Mouse (Mus musculus) urinary bladder, postnatal 25 days (tissue): Measurements from ENCODE around the gene Runx1.

Experiments
- DNase-seq: peaks from one replicate; pipeline ENCODE4 v3.0.0; 2022; ENCODE audit warnings: low spot score

Runx1 gene

DNA sequence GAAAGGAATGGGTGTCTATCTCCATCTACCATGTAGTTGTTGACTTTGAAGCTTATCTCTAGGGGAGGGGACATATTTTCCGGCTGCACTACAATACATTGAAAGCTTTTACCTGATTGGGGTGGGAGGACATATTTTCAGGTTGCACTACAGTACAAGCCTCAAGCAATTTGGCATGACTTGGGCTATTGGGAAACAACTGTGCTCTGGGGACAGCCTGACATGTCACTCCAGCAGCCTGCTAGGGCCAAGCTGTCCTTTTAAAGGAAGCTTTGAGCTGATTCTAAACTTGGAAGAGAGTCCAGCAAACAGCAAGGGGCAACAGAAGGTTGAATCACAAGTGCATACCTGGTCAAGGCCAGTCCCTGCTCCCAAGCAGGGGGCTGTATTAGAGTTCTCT, 270.9 kb downstream of the Runx1 start:
- no peak for DNase-seq

GRCm38 (mm10) chr16:92552858-92553257, 273.1 kb downstream of the Runx1 start:
- no peak for DNase-seq

DNA sequence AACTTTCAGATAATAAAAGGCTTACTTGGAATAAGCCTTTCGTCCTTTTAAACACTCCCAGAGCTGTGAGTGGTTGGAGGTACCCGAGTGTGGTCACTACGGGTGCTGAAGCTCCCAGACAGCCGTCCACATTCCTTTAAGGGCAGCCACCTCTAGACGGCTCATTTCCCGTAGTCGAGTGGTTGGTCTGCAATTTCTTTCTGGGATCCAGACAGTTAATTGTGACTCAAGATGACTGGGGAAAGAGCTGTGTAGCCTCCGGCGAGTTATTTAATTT, 273.9 kb downstream of the Runx1 start:
- DNase-seq = no peak
